7 mouse cellular contexts compared by ENCODE assay signal in genomic region chrX:105069671-105070503, GRCm38 (mm10). TPM values are rescaled to one million over a fixed set of nuclear protein-coding genes. Genes with fewer than 3 reads are reported as not detected.
DNase-seq lines count a peak whose midpoint lies in the region; ATAC-seq and TF ChIP-seq lines count a peak whose summit lies in the region.

No protein-coding gene starts in this region.

- ATAC-seq in intestine, embryonic 16.5 days = peak; percentile 96
- ATAC-seq in midbrain, embryonic 11.5 days (ENCODE audit: low FRiP score) = peak; percentile 94

- no peak for TF ChIP-seq POLR2A in small intestine, adult 2 months (IDR thresholded peaks at IDR 0.05; ENCODE audit: low read depth, low read length)

- H3K27ac ChIP-seq in intestine, embryonic 16.5 days (ENCODE audit: low read length) = peak overlapping the region; percentile 43
- no peak overlapping the region for H3K27ac ChIP-seq in midbrain, embryonic 11.5 days (ENCODE audit: low read depth, low read length)
- no peak overlapping the region for H3K27ac ChIP-seq in small intestine, adult 2 months (ENCODE audit: insufficient read depth, low read depth, low read length)

- peak overlapping the region; percentile 62 for H3K4me2 ChIP-seq in intestine, embryonic 16.5 days (ENCODE audit: low read depth, low read length)
- H3K4me2 ChIP-seq in midbrain, embryonic 11.5 days = peak overlapping the region; percentile 52

- WGBS in intestine, embryonic 16.5 days = 2% methylated on average over 32 of the region's 32 CpGs
- WGBS in midbrain, embryonic 11.5 days = under 1% methylated on average over 31 of the region's 32 CpGs
- under 1% methylated on average over 32 of the region's 32 CpGs for WGBS in small intestine, adult 2 months

- peak; percentile 42; the same call in 1 of the 2 replicates for TF ChIP-seq CTCF in small intestine, adult 2 months (IDR thresholded peaks at IDR 0.05; ENCODE audit: extremely low read depth, insufficient read length, insufficient replicate concordance, low read depth, low read length)

- no peaks in the 10 kb centered on the region for H3K9me3 ChIP-seq in intestine, embryonic 16.5 days (ENCODE audit: control insufficient read depth, low read length)
- H3K9me3 ChIP-seq in midbrain, embryonic 11.5 days (ENCODE audit: control insufficient read depth, low read length) = no peaks in the 10 kb centered on the region

- peaks cover 6% of the 10 kb centered on the region; the same call in 1 of the 2 replicates for H3K36me3 ChIP-seq in intestine, embryonic 16.5 days (ENCODE audit: control insufficient read depth, insufficient read depth, low read length)
- no peaks in the 10 kb centered on the region for H3K36me3 ChIP-seq in midbrain, embryonic 11.5 days (ENCODE audit: control insufficient read depth, insufficient read depth, low read length)
- H3K36me3 ChIP-seq in small intestine, adult 2 months (ENCODE audit: control insufficient read depth, insufficient read depth, low read length) = peaks cover 9% of the 10 kb centered on the region; the same call in 1 of the 2 replicates

- H3K9ac ChIP-seq in intestine, embryonic 16.5 days (ENCODE audit: low read depth, low read length) = peak overlapping the region; percentile 70
- H3K9ac ChIP-seq in midbrain, embryonic 11.5 days (ENCODE audit: low read length) = peak overlapping the region; percentile 60

- no peaks in the 10 kb centered on the region for H3K27me3 ChIP-seq in intestine, embryonic 16.5 days (replicated peaks; ENCODE audit: control insufficient read depth, insufficient read depth, low read length)
- H3K27me3 ChIP-seq in midbrain, embryonic 11.5 days (ENCODE audit: control insufficient read depth, insufficient read depth, low read length) = no peaks in the 10 kb centered on the region
- H3K27me3 ChIP-seq in small intestine, adult 2 months (ENCODE audit: control insufficient read depth, insufficient read depth, low read length) = no peaks in the 10 kb centered on the region

- intact Hi-C loops in left cerebral cortex, postnatal 36 days (cut with DNase I) = no loop called here

- peak overlapping the region; percentile 69 for H3K4me3 ChIP-seq in intestine, embryonic 16.5 days (ENCODE audit: low read length)
- peak overlapping the region; percentile 54 for H3K4me3 ChIP-seq in midbrain, embryonic 11.5 days (ENCODE audit: low read depth, low read length)
- H3K4me3 ChIP-seq in small intestine, adult 2 months (ENCODE audit: low read depth, low read length) = peak overlapping the region; percentile 59

- peaks cover 4% of the 10 kb centered on the region; the same call in 1 of the 2 replicates for H3K4me1 ChIP-seq in intestine, embryonic 16.5 days (ENCODE audit: control insufficient read depth, insufficient read depth, low read length)
- no peaks in the 10 kb centered on the region; the same call in 1 of the 2 replicates for H3K4me1 ChIP-seq in midbrain, embryonic 11.5 days (ENCODE audit: control insufficient read depth, insufficient read depth, low read length)
- H3K4me1 ChIP-seq in small intestine, adult 2 months (ENCODE audit: control insufficient read depth, insufficient read depth, insufficient read length, low read length) = no peaks in the 10 kb centered on the region

- DNase-seq in adrenal gland, postnatal 10 days = peak; percentile 75
- peak; percentile 83 for DNase-seq in embryo, embryonic 9.5 days (ENCODE audit: extremely low spot score)
- peak; percentile 44 to 58 for DNase-seq in gastrocnemius, postnatal 4 days (ENCODE audit: low spot score in 2 of 2)
- DNase-seq in left cerebral cortex, postnatal 36 days (ENCODE audit: low spot score in 2 of 2) = peak; percentile 65 to 88
- peak; percentile 96 for DNase-seq in midbrain, embryonic 11.5 days (ENCODE audit: low spot score, missing footprints)

RNA-seq across cellular contexts. Expression of gene Pbdc1, which starts 9.7 kb away (rescaled TPM):
- 10 to 100 TPM; 14.3 to 16.9 TPM for total RNA-seq in adrenal gland, postnatal 10 days (2021)
- total RNA-seq in gastrocnemius, postnatal 4 days (2021) = 10 to 100 TPM; 13.0 to 16.0 TPM
- polyA plus RNA-seq in intestine, embryonic 16.5 days (2015; fragmentation: Nextera tagmentation; extraction: Ambion mirVana) = 53.8 and 57.9 TPM in 2 replicates
- total RNA-seq in left cerebral cortex, postnatal 36 days (2021) = 10 to 100 TPM; 18.5 to 19.0 TPM
- 69.9 and 73.2 TPM in 2 replicates for polyA plus RNA-seq in midbrain, embryonic 11.5 days (2014; fragmentation: Nextera tagmentation; extraction: Ambion mirVana)
- 1.1 and 1.6 TPM in 2 replicates for polyA plus RNA-seq in small intestine, adult 2 months (2012; rRNA removed)

RNA-seq across cellular contexts. Expression of gene Magee1, which starts 50.3 kb away (rescaled TPM):
- total RNA-seq in adrenal gland, postnatal 10 days (2021) = 10 to 100 TPM; 10.4 to 14.6 TPM
- 10 to 100 TPM in 1 of 2 experiments, 1 to 10 TPM in 1; 9.8 to 10.4 TPM for total RNA-seq in gastrocnemius, postnatal 4 days (2021)
- polyA plus RNA-seq in intestine, embryonic 16.5 days (2015; fragmentation: Nextera tagmentation; extraction: Ambion mirVana) = 13.4 and 14.0 TPM in 2 replicates
- 100 to 1,000 TPM; 141 to 152 TPM for total RNA-seq in left cerebral cortex, postnatal 36 days (2021)
- 30.8 and 32.3 TPM in 2 replicates for polyA plus RNA-seq in midbrain, embryonic 11.5 days (2014; fragmentation: Nextera tagmentation; extraction: Ambion mirVana)
- polyA plus RNA-seq in small intestine, adult 2 months (2012; rRNA removed) = 1.8 and 2.2 TPM in 2 replicates

Comparison
In these comparisons a context has a peak if more than half of its experiments do, and no peak if none do; other contexts are left out.
1. RNA of gene Magee1, which starts 50.3 kb away (total RNA-seq): 141 to 152 TPM in left cerebral cortex, postnatal 36 days; 10.4 to 14.6 TPM in adrenal gland, postnatal 10 days and 9.8 to 10.4 TPM in gastrocnemius, postnatal 4 days; every median in the first group is over 4 times any median in the second.
2. Peak in every context shown above with its lines, with median percentiles within 50 percentile points of each other: DNase-seq and H3K4me3 ChIP-seq.